Mouse (Mus musculus): ENCODE measurements at regions not wholly inside any gene's neighbourhood (a gene's known extent, or its start where the extent isn't known, plus 50 kb on each side); places are given as distances from the start of the nearest gene placed in this dataset.
"Not testable (repeated sequence)": the region's sequence is repeated elsewhere in the genome, so short reads cannot be mapped to it uniquely, and the experiment has no call there.

GRCm38 (mm10) chr8:26600127-26600526 lies 377.0 kb upstream of the Zfp703 start:
- no peak for DNase-seq (ENCODE audit: low spot score)

DNA sequence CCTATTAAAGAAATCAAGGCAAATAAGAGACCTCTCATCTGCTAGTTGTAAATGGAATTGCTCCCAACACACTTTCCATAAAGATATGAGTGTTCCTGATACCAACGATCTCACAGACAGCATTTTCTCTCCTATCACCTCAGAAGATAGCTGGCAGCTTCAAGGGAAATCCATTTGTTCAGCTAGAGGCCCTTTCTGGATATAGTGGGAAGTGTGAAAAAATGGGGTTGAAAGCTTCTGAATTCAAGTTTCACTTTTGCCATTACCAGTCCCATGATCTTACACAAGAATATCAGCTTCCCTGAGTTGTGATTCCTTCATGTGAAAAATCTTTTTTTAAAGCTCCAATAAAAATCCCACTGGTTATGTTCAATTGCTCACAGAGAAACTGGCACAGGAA lies 369.1 kb upstream of the Zfp703 start:
- DNase-seq (ENCODE audit: low spot score) = no peak

- DNase-seq (ENCODE audit: low spot score) = no peak
Measured at GRCm38 (mm10) chr8:26608588-26608987, 368.5 kb upstream of the Zfp703 start.

- no peak for DNase-seq (ENCODE audit: low spot score)
Measured at GRCm38 (mm10) chr8:26612153-26612552, 365.0 kb upstream of the Zfp703 start.

DNA sequence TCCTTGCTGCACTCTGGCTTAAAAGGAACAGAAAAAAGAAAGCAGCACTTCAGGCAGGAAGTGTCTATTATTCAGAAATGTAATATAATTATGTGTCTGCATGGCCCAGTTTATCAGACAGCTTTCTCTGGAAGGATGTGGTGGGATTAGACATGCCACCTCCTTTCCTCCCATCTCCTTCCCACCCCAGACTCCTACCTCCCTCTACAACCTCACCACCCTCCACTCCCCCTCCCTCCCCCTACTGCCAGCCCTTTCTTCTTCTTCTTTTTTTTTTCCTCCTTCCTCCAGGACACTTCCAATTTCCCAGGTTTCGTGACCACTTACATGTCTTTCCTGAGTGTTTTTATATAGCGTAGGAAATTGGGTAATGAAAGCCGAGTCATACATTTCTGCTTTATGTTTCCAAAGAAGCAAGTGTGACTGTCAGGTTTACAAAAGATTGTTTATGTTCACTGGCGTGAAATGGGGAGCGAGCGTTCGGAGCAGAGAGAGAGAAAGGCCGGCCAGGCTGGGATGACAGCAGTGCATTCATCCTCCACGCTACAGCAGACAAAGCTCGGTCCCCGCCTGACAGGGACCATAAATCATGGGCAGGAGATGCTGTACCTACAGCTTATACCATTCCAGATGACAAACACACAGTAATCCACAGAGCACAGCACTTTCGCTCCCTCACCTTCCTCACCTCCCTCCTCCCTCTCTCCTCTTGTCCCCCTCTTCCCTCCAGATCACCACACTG lies 354.6 kb upstream of the Zfp703 start:
- DNase-seq (ENCODE audit: low spot score) = no peak

DNA sequence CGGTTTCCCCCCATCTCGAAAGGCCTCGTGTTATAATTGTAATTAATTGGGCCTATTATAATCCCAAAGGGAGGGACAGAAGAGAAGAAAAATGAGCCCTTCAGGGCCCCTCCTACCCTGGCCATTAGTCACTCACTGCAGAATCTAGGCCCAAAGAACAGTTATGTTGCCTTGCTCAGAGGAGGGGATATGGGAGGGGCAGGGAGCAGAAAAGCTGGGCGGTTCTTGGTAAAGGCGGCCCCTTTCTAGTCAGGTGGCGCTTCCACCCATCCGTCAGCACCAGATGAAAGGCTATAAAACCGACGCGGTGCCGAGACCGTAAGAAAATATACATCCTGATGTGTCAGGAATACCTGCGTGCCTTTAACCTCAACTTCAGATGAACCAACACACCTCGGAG lies 350.9 kb upstream of the Zfp703 start:
- DNase-seq (ENCODE audit: low spot score) = no peak

- DNase-seq (ENCODE audit: low spot score) = no peak
Measured at GRCm38 (mm10) chr8:26626651-26627077, 350.5 kb upstream of the Zfp703 start.

DNA sequence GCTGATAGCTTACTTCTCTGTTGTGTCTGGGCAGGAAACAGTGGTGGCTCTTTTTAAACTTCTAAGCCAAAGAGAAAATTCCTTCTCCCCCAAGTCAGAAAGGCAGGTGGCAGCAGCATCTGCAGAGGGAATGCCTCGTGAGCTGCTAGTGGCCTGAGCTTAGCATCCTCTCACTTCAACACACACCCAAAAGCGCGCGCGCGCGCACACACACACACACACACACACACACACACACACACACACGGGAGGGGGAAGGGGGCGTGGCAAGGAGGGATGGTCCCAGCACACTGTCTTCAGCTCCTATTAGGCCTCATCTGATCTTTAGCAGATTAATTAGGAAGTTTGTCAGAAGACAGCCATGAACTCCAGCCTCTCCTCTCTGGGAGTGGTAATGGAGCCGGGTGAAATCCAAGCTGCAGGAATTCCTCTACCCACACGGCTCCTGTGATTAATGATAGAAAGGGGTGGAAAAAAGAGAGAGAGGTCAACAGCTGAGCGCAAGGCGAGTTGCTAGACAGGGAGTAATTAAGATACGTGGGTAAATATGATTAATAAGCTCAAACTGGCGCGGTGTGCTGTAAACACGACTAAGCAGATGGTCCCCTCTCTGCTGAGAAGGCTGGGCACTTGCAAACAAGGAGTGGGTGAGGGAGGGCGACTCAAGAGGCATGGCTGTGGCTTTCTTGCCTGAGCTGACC lies 349.8 kb upstream of the Zfp703 start:
- no peak for DNase-seq (ENCODE audit: low spot score)

GRCm38 (mm10) chr8:26630544-26630943 lies 346.6 kb upstream of the Zfp703 start:
- no peak for DNase-seq (ENCODE audit: low spot score)

DNA sequence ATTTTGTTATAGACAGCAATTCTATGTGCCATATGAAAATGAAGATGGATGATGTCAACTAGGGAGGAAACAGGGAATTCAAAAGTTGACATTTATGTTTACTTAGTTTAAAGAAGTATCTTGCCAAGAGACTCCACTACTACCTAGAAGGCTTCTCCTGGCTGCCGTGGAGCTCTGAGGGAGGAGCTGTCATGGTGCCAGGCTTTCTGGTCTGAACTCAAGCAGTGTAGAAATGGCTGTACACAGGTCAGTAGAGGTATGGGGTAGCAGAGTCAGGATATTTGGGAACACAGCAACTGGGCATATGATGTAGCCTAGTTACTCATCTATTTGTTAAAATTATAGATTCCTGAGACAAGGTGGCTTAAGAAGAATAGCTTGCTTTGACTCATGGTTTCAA lies 341.4 kb upstream of the Zfp703 start:
- DNase-seq (ENCODE audit: low spot score) = no peak

DNA sequence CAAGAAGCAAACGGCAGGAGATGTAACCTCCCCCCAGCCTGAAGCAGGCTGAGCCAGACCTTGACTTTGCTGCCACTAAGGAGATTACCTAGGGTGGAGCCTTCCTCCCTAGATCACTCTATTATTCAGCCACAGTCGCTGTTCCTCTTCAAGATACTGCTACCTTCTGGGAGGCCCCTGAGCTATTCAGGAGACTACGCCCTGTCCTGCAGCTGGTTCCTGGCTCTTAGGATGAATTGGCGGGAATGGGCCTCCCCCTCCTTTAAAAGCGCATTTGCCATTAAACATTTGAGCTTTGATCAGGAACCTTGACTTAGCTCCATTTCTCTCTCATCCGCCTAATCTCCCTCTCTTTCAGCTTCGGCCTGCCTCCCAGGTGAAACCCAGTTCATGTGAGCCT lies 331.8 kb upstream of the Zfp703 start:
- not testable (repeated sequence) for DNase-seq (ENCODE audit: low spot score)

DNA sequence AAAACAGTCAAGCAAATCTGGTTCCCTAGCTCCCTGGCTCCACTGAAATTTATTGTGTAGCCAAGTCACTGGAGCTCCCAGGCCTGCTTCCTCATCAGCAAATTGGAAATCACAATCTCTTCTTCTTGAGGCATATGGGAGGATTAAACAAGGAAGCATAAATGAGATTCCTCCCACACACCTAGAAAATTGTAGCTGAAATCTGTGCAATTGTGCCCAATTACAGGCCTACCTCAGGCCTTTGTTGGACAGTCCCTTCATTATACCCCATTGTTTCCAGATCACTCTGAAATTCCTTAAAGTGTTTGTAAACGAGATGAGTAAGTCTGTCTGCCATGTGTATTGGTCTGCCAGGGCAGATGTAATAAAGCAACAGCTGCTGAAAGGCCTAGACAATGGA lies 326.8 kb upstream of the Zfp703 start:
- peak; percentile 4 for DNase-seq (ENCODE audit: low spot score)

DNA sequence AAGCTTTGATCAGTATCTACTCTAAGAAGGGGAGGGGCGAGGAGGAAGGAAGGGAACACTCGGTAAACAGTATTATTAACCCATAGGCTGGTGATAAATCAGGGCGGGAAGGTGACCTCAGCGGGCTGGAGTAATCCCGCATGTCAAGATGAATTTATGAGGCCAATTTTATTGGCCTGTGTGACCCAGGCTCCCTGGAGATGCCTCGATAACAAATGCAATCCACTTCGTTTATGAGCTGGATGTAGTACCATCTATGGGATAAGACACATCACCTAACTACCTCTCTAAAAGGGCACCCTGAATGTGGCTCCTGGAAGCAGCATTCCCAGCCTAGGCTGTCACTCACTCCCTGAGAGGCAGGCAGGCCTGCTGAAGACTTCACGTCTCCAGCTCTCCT lies 321.2 kb upstream of the Zfp703 start:
- DNase-seq (ENCODE audit: low spot score) = no peak

DNA sequence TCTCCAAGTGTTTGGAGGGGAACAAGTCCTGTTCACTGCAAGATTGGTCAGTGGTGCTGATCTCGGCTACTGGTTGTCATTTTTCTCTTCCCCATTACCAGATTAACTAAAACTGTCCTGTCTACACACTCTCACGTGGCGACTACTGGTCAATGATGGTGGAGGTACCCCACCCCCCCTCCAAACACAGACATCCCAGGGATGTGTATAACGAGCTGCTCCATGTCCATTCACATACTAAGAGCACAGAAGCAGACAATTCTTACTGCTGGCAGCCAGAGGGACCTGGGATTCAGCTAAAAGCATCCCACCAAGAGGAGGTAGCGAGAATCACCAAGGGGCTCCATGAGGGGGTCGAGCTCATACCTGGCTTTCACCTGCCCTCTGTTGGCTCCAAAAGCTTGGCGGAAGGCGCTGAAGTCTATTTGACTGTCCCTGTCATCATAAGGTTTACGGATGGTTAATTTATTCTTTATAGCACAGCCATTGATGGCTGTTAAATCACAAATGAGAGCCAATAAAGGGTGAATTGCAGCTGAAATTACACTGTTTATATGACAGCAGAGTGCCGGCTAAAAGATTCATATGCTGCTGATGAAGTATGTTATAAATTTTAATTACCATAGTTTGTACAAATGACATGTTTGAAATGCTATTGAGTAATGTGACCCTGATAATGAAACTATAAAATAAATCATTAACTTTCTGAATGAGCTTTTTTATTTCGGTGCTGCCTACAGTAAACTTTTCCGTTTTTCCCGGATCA lies 320.6 kb upstream of the Zfp703 start:
- no peak for DNase-seq (ENCODE audit: low spot score)

GRCm38 (mm10) chr8:26659381-26659780 lies 317.7 kb upstream of the Zfp703 start:
- DNase-seq (ENCODE audit: low spot score) = no peak

- no peak for DNase-seq (ENCODE audit: low spot score)
Measured at GRCm38 (mm10) chr8:26669541-26669940, 307.6 kb upstream of the Zfp703 start.

GRCm38 (mm10) chr8:26672486-26673395 lies 304.4 kb upstream of the Zfp703 start:
- DNase-seq (ENCODE audit: low spot score) = no peak

GRCm38 (mm10) chr8:26677584-26678138 lies 299.5 kb upstream of the Zfp703 start:
- no peak for DNase-seq (ENCODE audit: low spot score)

DNA sequence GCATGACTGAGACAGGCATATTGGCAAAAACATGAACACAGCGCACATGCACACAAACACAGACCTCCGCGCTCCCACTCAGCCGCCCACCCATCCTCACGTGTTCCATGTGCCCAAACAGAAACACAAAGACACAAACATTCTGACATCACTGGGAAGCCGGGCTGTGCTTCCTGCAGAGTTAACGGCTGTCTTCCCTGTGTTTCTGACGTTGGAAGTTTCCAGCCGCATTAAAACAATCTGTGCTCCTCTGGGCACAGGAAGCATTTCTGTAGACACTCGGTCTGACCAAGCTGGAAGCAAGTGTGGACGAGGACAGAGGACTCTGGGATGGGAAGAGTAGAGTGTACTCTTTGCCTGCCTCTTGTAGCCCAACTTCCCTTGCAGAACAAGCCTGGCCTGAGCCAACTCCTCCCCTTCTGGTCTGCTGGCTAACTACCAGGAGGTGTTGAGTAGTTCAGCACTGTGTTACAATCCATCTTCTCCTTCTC lies 296.2 kb upstream of the Zfp703 start:
- DNase-seq (ENCODE audit: low spot score) = peak; percentile 64

- no peak for DNase-seq (ENCODE audit: low spot score)
Measured at GRCm38 (mm10) chr8:26687146-26687545, 290.0 kb upstream of the Zfp703 start.

- DNase-seq (ENCODE audit: low spot score) = no peak
Measured at GRCm38 (mm10) chr8:26688035-26688434, 289.1 kb upstream of the Zfp703 start.
